Mouse (Mus musculus): ENCODE measurements around the gene Qrich2. TPM values are rescaled to one million over a fixed set of nuclear protein-coding genes. Genes with fewer than 3 reads are reported as not detected.

Qrich2 gene
- total and polyA plus RNA-seq, 3 experiments: 0.11 TPM; not detected in 2

- Histone ChIP-seq H3K27me3 (ENCODE audit: control insufficient read depth in 1 of 2, insufficient read depth in 2 of 2, low read length in 2 of 2) (no peaks in the 10 kb centered on the region), H3K4me1 (ENCODE audit: control insufficient read depth in 1 of 2, insufficient read depth in 2 of 2, low read length in 2 of 2) (peaks cover 21 to 50% of the 10 kb centered on the region in 2 experiments), H3K4me3 (ENCODE audit: control insufficient read depth in 1 of 2, insufficient read depth in 1 of 2, low read depth in 2 of 2, low read length in 2 of 2) (peak overlapping the region; percentile 81 to 93), H3K9ac (ENCODE audit: control insufficient read depth, low read depth, low read length, poor library complexity, severe bottlenecking) (peak overlapping the region; percentile 91), H3K79me2 (ENCODE audit: control insufficient read depth, insufficient read depth, low read length, poor library complexity) (peaks cover 10% of the 10 kb centered on the region), H3K9me3 (replicated peaks; ENCODE audit: insufficient read depth, low read length) (no peaks in the 10 kb centered on the region), H3K27ac (ENCODE audit: control insufficient read depth, low read depth, low read length) (peak overlapping the region; percentile 97), H3K36me3 (ENCODE audit: control insufficient read depth in 1 of 2, insufficient read depth in 2 of 2, low read length in 2 of 2) (peaks cover 0 to 46% of the 10 kb centered on the region in 2 experiments; a peak in 3 of 4 replicates)
- TF ChIP-seq E2F4 (IDR thresholded peaks at IDR 0.05; ENCODE audit: borderline replicate concordance, low read depth, low read length) (no peak), GABPA (IDR thresholded peaks at IDR 0.05; ENCODE audit: low read depth, low read length) (no peak), ZNF384 (IDR thresholded peaks at IDR 0.05; ENCODE audit: low read depth, low read length) (no peak), SIN3A (IDR thresholded peaks at IDR 0.05; ENCODE audit: low read length) (peak; percentile 74; the same call in 1 of the 2 replicates), MXI1 (IDR thresholded peaks at IDR 0.05; ENCODE audit: low read depth, low read length) (peak; percentile 66), MYB (IDR thresholded peaks at IDR 0.05; ENCODE audit: low read depth, low read length) (no peak), RCOR1 (IDR thresholded peaks at IDR 0.05; ENCODE audit: low read depth, low read length) (no peak), POLR2A (IDR thresholded peaks at IDR 0.05; ENCODE audit: control insufficient read depth in 1 of 2, insufficient read depth in 1 of 2, low read depth in 1 of 2, low read length in 2 of 2, poor library complexity in 1 of 2) (peak in 1 of 2 experiments; percentile 77; a peak in 1 of 4 replicates), POLR2AphosphoS5 (IDR thresholded peaks at IDR 0.05; ENCODE audit: borderline replicate concordance, low read depth, low read length) (no peak)
- peak; percentile 67 for DNase-seq (ENCODE audit: low read depth, low spot score)
Observed at GRCm38 (mm10) chr11:116434287-116434966, 31.6 kb downstream of the Qrich2 start.

- Histone ChIP-seq H3K27me3 (ENCODE audit: control insufficient read depth in 1 of 2, insufficient read depth in 2 of 2, low read length in 2 of 2) (no peaks in the 10 kb centered on the region), H3K79me2 (ENCODE audit: control insufficient read depth, insufficient read depth, low read length, poor library complexity) (peaks cover 10% of the 10 kb centered on the region), H3K9me3 (replicated peaks; ENCODE audit: insufficient read depth, low read length) (no peaks in the 10 kb centered on the region), H3K4me3 (ENCODE audit: control insufficient read depth in 1 of 2, insufficient read depth in 1 of 2, low read depth in 2 of 2, low read length in 2 of 2) (peak within 1 kb of the TSS; percentile 81 to 93), H3K4me1 (ENCODE audit: control insufficient read depth in 1 of 2, insufficient read depth in 2 of 2, low read length in 2 of 2) (peaks cover 27 to 58% of the 10 kb centered on the region in 2 experiments), H3K27ac (ENCODE audit: control insufficient read depth, low read depth, low read length) (peak within 1 kb of the TSS; percentile 97), H3K36me3 (ENCODE audit: control insufficient read depth in 1 of 2, insufficient read depth in 2 of 2, low read length in 2 of 2) (peaks cover 0 to 53% of the 10 kb centered on the region in 2 experiments; a peak in 3 of 4 replicates), H3K9ac (ENCODE audit: control insufficient read depth, low read depth, low read length, poor library complexity, severe bottlenecking) (peak within 1 kb of the TSS; percentile 91)
- DNase-seq (ENCODE audit: low read depth, low spot score): peak; percentile 100
- TF ChIP-seq MAX (IDR thresholded peaks at IDR 0.05; ENCODE audit: low read length) (peak; percentile 86), ZC3H11A (IDR thresholded peaks at IDR 0.05; ENCODE audit: low read depth, low read length) (0 out of 2 replicates have a peak, but pooled peaks have one; percentile 13), ZMIZ1 (IDR thresholded peaks at IDR 0.05; ENCODE audit: low read depth, low read length) (peak; percentile 83; the same call in 1 of the 2 replicates), KAT2A (conservative IDR thresholded peaks at IDR 0.05; ENCODE audit: low read depth, low read length) (peak; percentile 51; the same call in 1 of the 2 replicates), TBP (IDR thresholded peaks at IDR 0.05; ENCODE audit: low read depth, low read length) (0 out of 2 replicates have a peak, but pooled peaks have one; percentile 41), BHLHE40 (IDR thresholded peaks at IDR 0.05; ENCODE audit: borderline replicate concordance, low read depth, low read length) (peak; percentile 46; the same call in 1 of the 2 replicates), MXI1 (IDR thresholded peaks at IDR 0.05; ENCODE audit: low read depth, low read length) (peak; percentile 95), JUND (IDR thresholded peaks at IDR 0.05; ENCODE audit: low read depth, low read length) (0 out of 2 replicates have a peak, but pooled peaks have one; percentile 32), SIN3A (IDR thresholded peaks at IDR 0.05; ENCODE audit: low read length) (peak; percentile 99), HCFC1 (IDR thresholded peaks at IDR 0.05; ENCODE audit: low read depth, low read length) (peak; percentile 78), CHD2 (IDR thresholded peaks at IDR 0.05; ENCODE audit: low read length) (peak; percentile 84), GATA1 (IDR thresholded peaks at IDR 0.05; ENCODE audit: low read depth, low read length) (no peak), POLR2A (IDR thresholded peaks at IDR 0.05; ENCODE audit: control insufficient read depth in 1 of 2, insufficient read depth in 1 of 2, low read depth in 1 of 2, low read length in 2 of 2, poor library complexity in 1 of 2) (peak in 1 of 2 experiments; percentile 43; a peak in 2 of 4 replicates), NELFE (IDR thresholded peaks at IDR 0.05; ENCODE audit: low read depth, low read length) (peak; percentile 74), RAD21 (IDR thresholded peaks at IDR 0.05; ENCODE audit: low read depth, low read length) (no peak), POLR2AphosphoS2 (IDR thresholded peaks at IDR 0.05; ENCODE audit: low read length) (peak; percentile 89), GABPA (IDR thresholded peaks at IDR 0.05; ENCODE audit: low read depth, low read length) (no peak), CTCF (IDR thresholded peaks at IDR 0.05 in 2 of 3, conservative IDR thresholded peaks at IDR 0.05 in 1 of 3; ENCODE audit: control insufficient read depth in 1 of 3, insufficient read depth in 1 of 3, low read depth in 2 of 3, low read length in 3 of 3, poor library complexity in 1 of 3, severe bottlenecking in 1 of 3) (no peak), MYC (IDR thresholded peaks at IDR 0.05; ENCODE audit: low read depth, low read length) (peak; percentile 83), MAFK (IDR thresholded peaks at IDR 0.05; ENCODE audit: borderline replicate concordance, low read depth, low read length) (no peak), ETS1 (IDR thresholded peaks at IDR 0.05; ENCODE audit: low read depth, low read length) (peak; percentile 99), ZKSCAN1 (IDR thresholded peaks at IDR 0.05; ENCODE audit: low read depth, low read length) (no peak), ZNF384 (IDR thresholded peaks at IDR 0.05; ENCODE audit: low read depth, low read length) (peak; percentile 32; the same call in 1 of the 2 replicates)
Observed at GRCm38 (mm10) chr11:116433356-116434286, 32.4 kb downstream of the Qrich2 start, which contains the start of gene Ubald2. Gene Ubald2 (plus strand): TSS chr11:116434094.

All from MEL (cell line).